Mouse (Mus musculus) midbrain, embryonic 12.5 days (tissue): ENCODE measurements around the gene Irx5. TPM values are rescaled to one million over a fixed set of nuclear protein-coding genes. Genes with fewer than 3 reads are reported as not detected.

Experiments used
- ATAC-seq: fragments of 200-750 bp; cut with Nextera tagmentation; 2 replicates; pipeline ENCODE4 v1.8.0; 2017; ENCODE audit warnings: low read depth, moderate TSS enrichment, moderate library complexity; ENCODE audit not compliant: low FRiP score
- H3K27ac ChIP-seq: fragments of 300-500 bp; sonication (generic); replicated peaks from 2 replicates; pipeline ENCODE4 v1.5.1; 2016; ENCODE audit warnings: mild to moderate bottlenecking
- H3K27me3 ChIP-seq: fragments of 300-500 bp; sonication (generic); 2 replicates; pipeline ENCODE4 v1.6.1; 2016; ENCODE audit warnings: mild to moderate bottlenecking
- H3K36me3 ChIP-seq: fragments of 300-500 bp; sonication (generic); 2 replicates; pipeline ENCODE4 v1.6.1; 2016
- H3K4me1 ChIP-seq: fragments of 300-500 bp; sonication (generic); 2 replicates; pipeline ENCODE4 v1.6.1; 2016
- H3K4me2 ChIP-seq: fragments of 300-500 bp; sonication (generic); replicated peaks from 2 replicates; pipeline ENCODE4 v1.6.1; 2016; ENCODE audit warnings: mild to moderate bottlenecking, moderate library complexity
- H3K4me3 ChIP-seq: fragments of 300-500 bp; sonication (generic); 2 replicates; pipeline ENCODE4 v1.5.1; 2016; ENCODE audit warnings: mild to moderate bottlenecking
- H3K9ac ChIP-seq: fragments of 300-500 bp; sonication (generic); replicated peaks from 2 replicates; pipeline ENCODE4 v1.6.1; 2016; ENCODE audit warnings: mild to moderate bottlenecking, moderate library complexity
- H3K9me3 ChIP-seq: fragments of 300-500 bp; sonication (generic); 2 replicates; pipeline ENCODE4 v1.6.1; 2016; ENCODE audit warnings: mild to moderate bottlenecking
- WGBS: fragments of 180-500 bp; shearing (Covaris S2); methylation state at CpG from one replicate; pipeline ENCODE4 v1.1.7; 2016; 5-methylcytosine and 5-hydroxymethylcytosine counted together
- polyA plus RNA-seq: library from polyadenylated mRNA; unstranded; fragments of >200 nt; fragmentation: Nextera tagmentation; extraction: Ambion mirVana; gene quantifications from 2 replicates; pipeline ENCODE4 v1.2.1, GENCODE M21; 2016

Irx5 gene
- polyA plus RNA-seq, 1 experiment from 2014 or later, result 56.5 TPM

GRCm38 (mm10) chr8:92404218-92404617, 46.8 kb downstream of the Irx5 start:
- Histone ChIP-seq H3K9me3 (no peaks in the 10 kb centered on the region), H3K27ac (no peak overlapping the region), H3K4me3 (no peak overlapping the region), H3K4me2 (no peak overlapping the region), H3K4me1 (peaks cover 9% of the 10 kb centered on the region), H3K36me3 (no peaks in the 10 kb centered on the region), H3K27me3 (0 out of 2 replicates have a peak, but pooled peaks cover 4% of the 10 kb centered on the region), H3K9ac (no peak overlapping the region)
- 60% methylated on average over 2 of the region's 2 CpGs for WGBS
- no peak for ATAC-seq

- H3K27ac ChIP-seq, result no peak overlapping the region
- no peak for ATAC-seq
- no peak overlapping the region for H3K9ac ChIP-seq
- no peaks in the 10 kb centered on the region for H3K9me3 ChIP-seq
- H3K36me3 ChIP-seq, result no peaks in the 10 kb centered on the region
- peaks cover 9% of the 10 kb centered on the region for H3K4me1 ChIP-seq
- 0 out of 2 replicates have a peak, but pooled peaks cover 4% of the 10 kb centered on the region for H3K27me3 ChIP-seq
- WGBS, result 77% methylated on average over 7 of the region's 7 CpGs
- no peak overlapping the region for H3K4me2 ChIP-seq
- H3K4me3 ChIP-seq, result no peak overlapping the region
Observed at GRCm38 (mm10) chr8:92408092-92408491, 50.7 kb downstream of the Irx5 start.

GRCm38 (mm10) chr8:92413583-92413982, 56.2 kb downstream of the Irx5 start:
- ATAC-seq, result no peak

GRCm38 (mm10) chr8:92420666-92421065, 63.2 kb downstream of the Irx5 start:
- Histone ChIP-seq H3K27ac (no peak overlapping the region), H3K36me3 (no peaks in the 10 kb centered on the region), H3K4me1 (no peaks in the 10 kb centered on the region), H3K27me3 (0 out of 2 replicates have a peak, but pooled peaks cover 6% of the 10 kb centered on the region), H3K4me3 (no peak overlapping the region), H3K9ac (no peak overlapping the region), H3K9me3 (no peaks in the 10 kb centered on the region), H3K4me2 (no peak overlapping the region)
- ATAC-seq, result no peak
- WGBS, result 81% methylated on average over 7 of the region's 7 CpGs

More at GRCm38 (mm10) chr8:92413583-92413982, 56.2 kb downstream of the Irx5 start:
- Histone ChIP-seq H3K27me3 (0 out of 2 replicates have a peak, but pooled peaks cover 10% of the 10 kb centered on the region), H3K4me3 (no peak overlapping the region), H3K36me3 (no peaks in the 10 kb centered on the region), H3K9me3 (no peaks in the 10 kb centered on the region), H3K4me1 (peaks cover 7% of the 10 kb centered on the region; the same call in 1 of the 2 replicates), H3K27ac (no peak overlapping the region), H3K4me2 (no peak overlapping the region), H3K9ac (no peak overlapping the region)
- WGBS, result 71% methylated on average over 6 of the region's 6 CpGs
